Mouse (Mus musculus) limb, embryonic 11.5 days (tissue): ENCODE measurements around the gene Osbpl2. TPM values are rescaled to one million over a fixed set of nuclear protein-coding genes. Genes with fewer than 3 reads are reported as not detected.
A peak's percentile ranks its signal among the peaks of the same experiment; 100 is the strongest.

Source experiments
- ATAC-seq: fragments of 200-750 bp; cut with Nextera tagmentation; 2 replicates; pipeline ENCODE4 v1.8.0; 2017; ENCODE audit warnings: low read depth; ENCODE audit not compliant: insufficient number of reproducible peaks, low FRiP score, low TSS enrichment
- DNase-seq: peaks from one replicate; pipeline ENCODE4 v3.0.0-alpha.2; 2015; ENCODE audit warnings: low spot score
- H3K27ac ChIP-seq: fragments of 300-500 bp; sonication (generic); replicated peaks from 2 replicates; pipeline ENCODE4 v1.5.1; 2014; ENCODE audit warnings: low read depth, mild to moderate bottlenecking, low read length
- H3K27me3 ChIP-seq: fragments of 300-500 bp; sonication (generic); 2 replicates; pipeline ENCODE4 v1.6.1; 2014; ENCODE audit warnings: mild to moderate bottlenecking, low read length, mixed read lengths; ENCODE audit not compliant: control insufficient read depth, insufficient read depth
- H3K36me3 ChIP-seq: fragments of 300-500 bp; sonication (generic); 2 replicates; pipeline ENCODE4 v1.6.1; 2014; ENCODE audit warnings: mild to moderate bottlenecking, low read length, moderate library complexity, mixed read lengths; ENCODE audit not compliant: control insufficient read depth, insufficient read depth
- H3K4me1 ChIP-seq: fragments of 300-500 bp; sonication (generic); 2 replicates; pipeline ENCODE4 v1.6.1; 2014; ENCODE audit warnings: low read length, mixed read lengths; ENCODE audit not compliant: control insufficient read depth, insufficient read depth
- H3K4me2 ChIP-seq: fragments of 300-500 bp; sonication (generic); 2 replicates; pipeline ENCODE4 v1.6.1; 2014; ENCODE audit warnings: low read depth, mild to moderate bottlenecking, moderate library complexity; ENCODE audit not compliant: severe bottlenecking
- H3K4me3 ChIP-seq: fragments of 300-500 bp; sonication (generic); 2 replicates; pipeline ENCODE4 v1.5.1; 2014; ENCODE audit warnings: low read depth, low read length
- H3K9ac ChIP-seq: fragments of 300-500 bp; sonication (generic); 2 replicates; pipeline ENCODE4 v1.6.1; 2014; ENCODE audit warnings: mild to moderate bottlenecking, low read length
- H3K9me3 ChIP-seq: fragments of 300-500 bp; sonication (generic); 2 replicates; pipeline ENCODE4 v1.6.1; 2016; ENCODE audit warnings: low read length; ENCODE audit not compliant: control insufficient read depth
- WGBS: fragments of 180-500 bp; shearing (Covaris S2); extraction: QIAGEN DNeasy Blood & Tissue Kit; methylation state at CpG from one replicate; pipeline ENCODE4 v1.1.7; 2014; 5-methylcytosine and 5-hydroxymethylcytosine counted together
- polyA plus RNA-seq: library from polyadenylated mRNA; unstranded; fragments of >200 nt; fragmentation: Nextera tagmentation; extraction: Ambion mirVana; gene quantifications from 2 replicates; pipeline ENCODE4 v1.2.1, GENCODE M21; 2014

Gene Osbpl2
- polyA plus RNA-seq, 1 experiment from 2014 or later = 30.5 TPM

- 39% methylated on average over 5 of the region's 5 CpGs for WGBS
Observed at GRCm38 (mm10) chr2:180098167-180098566, 20.9 kb upstream of the Osbpl2 start.

DNA sequence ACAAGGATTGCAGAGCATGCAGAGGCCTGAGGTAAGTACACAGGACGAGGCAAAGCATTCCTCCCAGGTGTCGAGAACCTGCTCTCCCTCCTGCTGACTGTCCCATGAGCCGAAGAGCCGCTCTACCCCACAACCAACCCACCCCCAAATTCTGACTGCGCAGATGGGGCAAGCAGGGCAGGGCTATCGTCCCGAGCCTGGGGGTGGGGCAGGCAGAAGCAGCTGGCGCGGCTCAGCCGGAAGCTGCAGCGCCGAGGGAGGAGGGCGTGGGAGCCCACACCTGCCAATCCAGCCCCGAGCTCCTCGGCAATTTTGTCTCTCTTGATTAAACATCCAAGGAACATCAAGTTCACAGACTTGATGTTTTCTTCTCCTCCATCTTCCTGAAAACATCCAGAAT, 19.6 kb upstream of the Osbpl2 start:
- no peak overlapping the region for H3K4me2 ChIP-seq
- H3K9me3 ChIP-seq = no peaks in the 10 kb centered on the region
- no peak overlapping the region for H3K9ac ChIP-seq
- no peak overlapping the region for H3K4me3 ChIP-seq
- DNase-seq = no peak
- peaks cover 68% of the 10 kb centered on the region for H3K27me3 ChIP-seq
- H3K36me3 ChIP-seq = no peaks in the 10 kb centered on the region
- no peak overlapping the region for H3K27ac ChIP-seq
- 5% methylated on average over 15 of the region's 15 CpGs for WGBS
- peaks cover 10% of the 10 kb centered on the region for H3K4me1 ChIP-seq
- ATAC-seq = no peak

More at GRCm38 (mm10) chr2:180098167-180098566, 20.9 kb upstream of the Osbpl2 start:
- Histone ChIP-seq H3K4me1 (peaks cover 3% of the 10 kb centered on the region; the same call in 1 of the 2 replicates), H3K4me2 (no peak overlapping the region), H3K36me3 (no peaks in the 10 kb centered on the region), H3K4me3 (no peak overlapping the region), H3K27me3 (peaks cover 55% of the 10 kb centered on the region), H3K27ac (no peak overlapping the region), H3K9ac (no peak overlapping the region), H3K9me3 (no peaks in the 10 kb centered on the region)
- DNase-seq = no peak
- no peak for ATAC-seq

DNA sequence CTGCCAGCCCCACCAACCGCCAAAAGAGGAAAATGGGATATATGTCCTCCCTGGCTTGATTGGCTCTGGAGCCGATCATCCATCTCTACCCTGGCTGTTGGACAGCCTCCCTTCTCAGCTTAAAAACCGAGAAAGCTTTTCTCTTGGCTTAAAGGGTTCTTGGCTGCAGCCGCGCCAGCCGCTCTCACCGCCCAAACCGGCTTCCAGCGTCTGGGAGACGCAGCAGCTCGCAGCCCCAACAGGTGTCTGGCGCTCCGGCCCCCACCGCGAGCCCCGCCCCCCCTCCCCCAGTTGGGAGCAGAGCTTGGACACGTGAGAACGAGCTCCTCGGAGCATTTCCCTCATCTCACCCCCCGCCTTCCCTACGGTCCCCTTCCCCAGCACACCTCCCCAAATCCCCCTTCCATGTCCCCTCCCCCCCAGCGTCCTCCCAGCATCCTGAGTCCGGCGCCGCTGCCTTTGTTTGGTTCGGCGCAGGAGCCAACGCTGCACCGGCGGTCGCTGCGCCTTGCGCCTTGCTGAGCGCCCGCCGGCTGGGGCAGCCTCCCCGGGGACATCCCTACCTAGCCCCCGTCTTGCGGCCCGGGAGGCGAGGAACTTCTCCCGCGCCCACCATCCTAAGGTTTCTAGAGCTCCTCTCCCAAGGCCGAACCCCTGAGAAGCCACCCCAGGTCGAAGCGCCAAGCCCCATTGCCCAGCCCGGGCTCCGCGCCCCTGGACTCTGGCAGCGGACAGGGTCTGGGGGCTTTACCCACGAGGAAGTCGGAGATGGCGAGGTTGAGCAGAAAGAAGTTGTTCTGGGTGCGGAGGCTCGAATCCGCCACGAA, 15.7 kb upstream of the Osbpl2 start:
- H3K36me3 ChIP-seq = no peaks in the 10 kb centered on the region
- ATAC-seq (no peak), DNase-seq (peak; percentile 40)
- peak overlapping the region; percentile 43 for H3K4me3 ChIP-seq
- H3K27me3 ChIP-seq = peaks cover 74% of the 10 kb centered on the region
- 1% methylated on average over 56 of the region's 57 CpGs for WGBS
- no peak overlapping the region for H3K9ac ChIP-seq
- H3K4me2 ChIP-seq = peak overlapping the region; percentile 94
- no peak overlapping the region for H3K27ac ChIP-seq
- no peaks in the 10 kb centered on the region for H3K9me3 ChIP-seq
- H3K4me1 ChIP-seq = peaks cover 10% of the 10 kb centered on the region

DNA sequence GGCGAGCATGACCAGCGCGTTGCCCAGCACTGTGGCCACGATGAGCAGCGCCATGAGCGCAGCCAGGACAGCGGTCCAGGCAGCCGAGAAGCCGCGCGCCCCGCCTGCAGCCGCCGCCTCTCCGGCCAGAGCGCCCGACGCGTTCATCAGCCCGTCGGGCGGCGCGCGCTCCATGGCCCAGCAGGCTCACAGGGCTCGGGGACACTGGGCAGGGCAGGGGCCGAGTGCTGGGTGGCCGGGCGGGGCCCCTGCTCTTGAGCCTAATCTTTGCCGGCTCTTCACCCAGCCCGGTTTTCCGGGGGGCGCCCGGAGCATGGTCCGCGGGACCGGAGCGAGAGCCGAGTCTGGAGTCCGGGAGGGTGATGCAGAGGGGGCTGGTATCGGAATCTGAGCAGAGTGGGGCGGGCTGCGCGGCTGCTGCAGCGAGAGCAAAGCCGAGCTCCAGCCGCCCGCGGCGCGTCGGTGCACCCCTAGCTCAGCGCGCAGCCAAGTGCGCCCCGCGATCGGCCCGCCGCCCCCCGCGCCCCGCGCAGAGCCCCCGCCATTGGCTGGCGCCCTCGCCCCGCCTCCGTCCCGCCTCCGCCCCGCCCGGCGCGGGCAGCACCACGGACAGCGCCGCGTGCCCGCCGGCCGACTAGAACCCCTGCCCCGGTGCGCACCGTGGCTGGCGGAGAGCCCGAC, 15.0 kb upstream of the Osbpl2 start, which contains the start of gene Hrh3:
Gene Hrh3, minus strand, starts transcription at position 511 of the 681 bp plus-strand sequence.
- peak; percentile 89 for DNase-seq
- Histone ChIP-seq H3K9me3 (no peaks in the 10 kb centered on the region), H3K4me3 (peak within 1 kb of the TSS; percentile 43), H3K27me3 (peaks cover 69% of the 10 kb centered on the region), H3K9ac (no peak within 1 kb of the TSS), H3K36me3 (no peaks in the 10 kb centered on the region), H3K4me2 (peak within 1 kb of the TSS; percentile 94), H3K4me1 (peaks cover 10% of the 10 kb centered on the region), H3K27ac (no peak within 1 kb of the TSS)
- ATAC-seq = peak; percentile 71
- under 1% methylated on average over 64 of the region's 87 CpGs for WGBS

- Histone ChIP-seq H3K4me2 (peak overlapping the region; percentile 94), H3K27me3 (peaks cover 62% of the 10 kb centered on the region), H3K27ac (no peak overlapping the region), H3K9ac (no peak overlapping the region), H3K36me3 (no peaks in the 10 kb centered on the region), H3K9me3 (no peaks in the 10 kb centered on the region), H3K4me3 (peak overlapping the region; percentile 43; the same call in 1 of the 2 replicates), H3K4me1 (peaks cover 8% of the 10 kb centered on the region)
- DNase-seq (no peak), ATAC-seq (peak; percentile 55; the same call in 1 of the 2 replicates)
- WGBS = 13% methylated on average over 24 of the region's 24 CpGs
Observed at GRCm38 (mm10) chr2:180104659-180105377, 14.3 kb upstream of the Osbpl2 start.

DNA sequence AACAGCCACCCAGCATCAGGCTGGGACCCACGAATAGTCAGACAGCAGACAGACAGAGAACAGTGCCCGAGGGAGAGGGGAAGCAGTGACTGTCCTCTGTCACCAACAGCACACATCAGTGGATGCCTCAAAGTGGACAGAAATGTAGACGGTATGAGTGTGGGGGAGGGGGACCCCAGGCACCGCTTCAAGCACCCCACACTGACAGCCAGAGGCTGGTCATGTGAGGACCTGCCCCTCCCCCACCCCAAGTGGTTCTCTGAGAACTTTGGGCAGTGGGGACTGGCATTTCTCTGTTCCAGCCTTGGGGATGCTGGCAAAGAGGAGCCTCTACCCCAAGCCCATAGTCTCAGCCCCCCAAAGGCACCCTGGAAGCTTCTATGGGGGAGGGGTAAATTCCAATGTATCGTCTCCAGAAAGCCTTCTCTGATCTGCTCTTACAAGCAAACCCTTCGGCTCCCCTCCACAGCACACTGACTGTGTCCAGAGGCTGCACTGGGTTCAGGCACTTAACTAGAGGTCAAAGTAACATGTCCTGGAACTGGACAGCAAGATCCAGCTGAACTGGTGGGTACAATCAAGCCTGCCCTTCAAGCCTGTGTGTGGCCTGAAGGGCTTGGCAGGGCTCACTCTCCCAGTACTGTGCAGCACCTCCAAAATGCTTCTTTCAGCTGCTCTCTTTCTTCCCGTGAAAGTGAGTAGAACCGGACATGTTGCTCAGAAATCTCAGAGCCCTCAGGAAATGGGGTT, 13.5 kb upstream of the Osbpl2 start:
- Histone ChIP-seq H3K4me2 (no peak overlapping the region), H3K27me3 (peaks cover 55% of the 10 kb centered on the region), H3K9me3 (no peaks in the 10 kb centered on the region), H3K9ac (no peak overlapping the region), H3K36me3 (no peaks in the 10 kb centered on the region), H3K4me3 (no peak overlapping the region), H3K27ac (no peak overlapping the region), H3K4me1 (peaks cover 8% of the 10 kb centered on the region)
- 37% methylated on average over 8 of the region's 8 CpGs for WGBS
- no peak for DNase-seq
- ATAC-seq = no peak

GRCm38 (mm10) chr2:180107081-180107480, 12.0 kb upstream of the Osbpl2 start:
- DNase-seq (no peak), ATAC-seq (no peak)
- no peak overlapping the region for H3K4me2 ChIP-seq
- H3K4me3 ChIP-seq = no peak overlapping the region
- no peaks in the 10 kb centered on the region for H3K9me3 ChIP-seq
- no peak overlapping the region for H3K27ac ChIP-seq
- no peak overlapping the region for H3K9ac ChIP-seq
- H3K4me1 ChIP-seq = peaks cover 8% of the 10 kb centered on the region
- H3K36me3 ChIP-seq = no peaks in the 10 kb centered on the region
- WGBS = 61% methylated on average over 4 of the region's 4 CpGs
- H3K27me3 ChIP-seq = peaks cover 40% of the 10 kb centered on the region
